Mouse (Mus musculus) hindbrain, postnatal 0 days (tissue): Measurements from ENCODE around the gene Zswim8. TPM values are rescaled to one million over a fixed set of nuclear protein-coding genes. Genes with fewer than 3 reads are reported as not detected.

Experiments
- ATAC-seq: fragments of 200-750 bp; cut with Nextera tagmentation; 2 replicates; pipeline ENCODE4 v1.8.0; 2017; ENCODE audit warnings: mild to moderate bottlenecking, moderate TSS enrichment, moderate library complexity
- DNase-seq: peaks from one replicate; pipeline ENCODE4 v3.0.0-alpha.2; 2015; ENCODE audit warnings: low spot score
- H3K27ac ChIP-seq: fragments of 300-500 bp; sonication (generic); 2 replicates; pipeline ENCODE4 v1.5.1; 2014; ENCODE audit warnings: mild to moderate bottlenecking
- H3K27me3 ChIP-seq: fragments of 300-500 bp; sonication (generic); 2 replicates; pipeline ENCODE4 v1.6.1; 2014; ENCODE audit warnings: low read length, mixed read lengths; ENCODE audit not compliant: insufficient read depth
- H3K36me3 ChIP-seq: fragments of 300-500 bp; sonication (generic); 2 replicates; pipeline ENCODE4 v1.6.1; 2014; ENCODE audit warnings: low read length, mixed read lengths; ENCODE audit not compliant: insufficient read depth
- H3K4me1 ChIP-seq: fragments of 300-500 bp; sonication (generic); 2 replicates; pipeline ENCODE4 v1.6.1; 2014; ENCODE audit warnings: antibody characterized with exemption, low read length, mixed read lengths; ENCODE audit not compliant: insufficient read depth
- H3K4me2 ChIP-seq: fragments of 300-500 bp; sonication (generic); 2 replicates; pipeline ENCODE4 v1.6.1; 2014; ENCODE audit warnings: low read depth, mild to moderate bottlenecking, low read length, moderate library complexity, mixed read lengths
- H3K4me3 ChIP-seq: fragments of 300-500 bp; sonication (generic); 2 replicates; pipeline ENCODE4 v1.5.1; 2014; ENCODE audit warnings: low read length
- H3K9ac ChIP-seq: fragments of 300-500 bp; sonication (generic); replicated peaks from 2 replicates; pipeline ENCODE4 v1.6.1; 2014; ENCODE audit warnings: mild to moderate bottlenecking, low read length, moderate library complexity, mixed read lengths
- H3K9me3 ChIP-seq: fragments of 300-500 bp; sonication (generic); 2 replicates; pipeline ENCODE4 v1.6.1; 2016; ENCODE audit warnings: low read length, mixed read lengths
- CTCF ChIP-seq: IDR thresholded peaks from 2 replicates; pipeline ENCODE4 v1.5.1; 2016; ENCODE audit warnings: antibody characterized with exemption, control low read depth, low read depth
- WGBS: fragments of 180-500 bp; shearing (Covaris S2); extraction: QIAGEN DNeasy Blood & Tissue Kit; methylation state at CpG from one replicate; pipeline ENCODE4 v1.1.7; 2014; 5-methylcytosine and 5-hydroxymethylcytosine counted together
- polyA plus RNA-seq: library from polyadenylated mRNA; unstranded; fragments of >200 nt; fragmentation: Nextera tagmentation; extraction: Ambion mirVana; gene quantifications from 2 replicates; pipeline ENCODE4 v1.2.1, GENCODE M21; 2015
- total RNA-seq: library from RNA; depleted of rRNA; stranded (reverse); fragments of >200 nt; gene quantifications from 2 replicates; pipeline ENCODE4 v1.2.3, GENCODE M21; 2014

The Zswim8 gene
- total and polyA plus RNA-seq, 2 experiments from 2014 or later: 36.8 to 159 TPM

DNA sequence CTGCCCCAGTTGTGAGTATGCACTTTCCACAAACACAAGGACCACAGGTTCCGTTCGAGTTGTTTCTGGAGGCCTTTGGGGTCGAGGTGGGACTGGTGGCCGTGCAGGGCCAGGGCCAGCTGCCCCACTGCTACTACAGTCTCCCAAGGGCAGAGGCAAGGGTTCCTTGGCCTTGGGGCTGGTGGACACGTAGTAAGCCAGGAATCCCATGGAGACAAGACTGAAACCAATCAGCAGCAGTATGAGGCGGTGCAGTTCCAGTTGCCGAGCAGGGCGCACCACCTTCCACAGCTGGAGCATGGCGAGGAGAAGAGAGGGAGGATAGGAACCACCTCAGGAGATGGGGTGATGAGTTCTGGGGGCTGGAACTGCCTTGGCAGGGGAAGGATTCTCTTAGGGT is 22.5 kb downstream of the Zswim8 start:
- ATAC-seq: no peak
- peaks cover 51% of the 10 kb centered on the region for H3K36me3 ChIP-seq
- WGBS: 92% methylated on average over 9 of the region's 9 CpGs

DNA sequence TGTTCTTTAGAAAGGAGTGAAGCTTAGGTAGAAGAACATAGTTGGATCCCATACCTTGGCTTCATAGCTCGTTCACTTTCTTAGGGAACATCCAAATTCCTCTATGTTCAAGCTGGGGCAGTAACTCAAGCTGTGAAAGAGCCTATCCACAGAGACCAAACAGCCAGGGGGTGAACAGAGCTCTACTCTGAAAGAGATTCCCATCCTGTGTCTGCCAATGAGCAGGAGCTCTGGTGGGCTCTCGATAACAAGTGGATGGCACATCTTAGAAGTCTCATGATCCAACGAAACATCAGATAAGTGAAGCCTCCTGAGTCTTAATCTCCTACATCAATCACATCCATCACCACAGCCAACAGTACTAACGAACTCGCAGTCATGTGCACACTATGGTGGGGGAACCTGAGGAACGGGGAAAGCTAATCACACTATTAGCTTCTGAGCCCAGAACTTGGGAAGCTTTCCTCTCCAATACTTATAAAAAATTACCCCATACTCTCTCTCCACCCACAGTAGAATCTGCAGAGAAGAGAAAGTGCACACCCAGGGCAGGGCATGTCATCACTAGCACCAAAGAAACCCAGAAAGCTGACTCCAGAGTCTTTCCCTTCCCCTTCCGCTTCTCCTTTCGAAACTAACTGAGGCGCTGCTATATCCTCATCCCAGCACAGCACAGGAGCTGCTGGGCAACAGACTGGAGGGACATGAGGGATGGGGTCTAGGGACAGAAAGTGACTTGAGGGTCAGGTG is 23.7 kb downstream of the Zswim8 start:
- ATAC-seq (no peak), DNase-seq (no peak)
- Histone ChIP-seq H3K4me1 (no peaks in the 10 kb centered on the region), H3K4me3 (no peak overlapping the region), H3K4me2 (no peak overlapping the region), H3K9ac (no peak overlapping the region), H3K27ac (no peak overlapping the region), H3K36me3 (peaks cover 41% of the 10 kb centered on the region), H3K27me3 (no peaks in the 10 kb centered on the region), H3K9me3 (no peaks in the 10 kb centered on the region)
- WGBS: 90% methylated on average over 9 of the region's 9 CpGs
- TF ChIP-seq CTCF: no peak

More for the DNA sequence above, 22.5 kb downstream of the Zswim8 start:
- H3K27me3 ChIP-seq: no peaks in the 10 kb centered on the region
- DNase-seq: no peak
- no peak overlapping the region for H3K4me2 ChIP-seq
- no peak overlapping the region for H3K4me3 ChIP-seq
- no peak overlapping the region for H3K27ac ChIP-seq
- no peaks in the 10 kb centered on the region for H3K4me1 ChIP-seq
- TF ChIP-seq CTCF: no peak
- H3K9ac ChIP-seq: no peak overlapping the region
- H3K9me3 ChIP-seq: no peaks in the 10 kb centered on the region

DNA sequence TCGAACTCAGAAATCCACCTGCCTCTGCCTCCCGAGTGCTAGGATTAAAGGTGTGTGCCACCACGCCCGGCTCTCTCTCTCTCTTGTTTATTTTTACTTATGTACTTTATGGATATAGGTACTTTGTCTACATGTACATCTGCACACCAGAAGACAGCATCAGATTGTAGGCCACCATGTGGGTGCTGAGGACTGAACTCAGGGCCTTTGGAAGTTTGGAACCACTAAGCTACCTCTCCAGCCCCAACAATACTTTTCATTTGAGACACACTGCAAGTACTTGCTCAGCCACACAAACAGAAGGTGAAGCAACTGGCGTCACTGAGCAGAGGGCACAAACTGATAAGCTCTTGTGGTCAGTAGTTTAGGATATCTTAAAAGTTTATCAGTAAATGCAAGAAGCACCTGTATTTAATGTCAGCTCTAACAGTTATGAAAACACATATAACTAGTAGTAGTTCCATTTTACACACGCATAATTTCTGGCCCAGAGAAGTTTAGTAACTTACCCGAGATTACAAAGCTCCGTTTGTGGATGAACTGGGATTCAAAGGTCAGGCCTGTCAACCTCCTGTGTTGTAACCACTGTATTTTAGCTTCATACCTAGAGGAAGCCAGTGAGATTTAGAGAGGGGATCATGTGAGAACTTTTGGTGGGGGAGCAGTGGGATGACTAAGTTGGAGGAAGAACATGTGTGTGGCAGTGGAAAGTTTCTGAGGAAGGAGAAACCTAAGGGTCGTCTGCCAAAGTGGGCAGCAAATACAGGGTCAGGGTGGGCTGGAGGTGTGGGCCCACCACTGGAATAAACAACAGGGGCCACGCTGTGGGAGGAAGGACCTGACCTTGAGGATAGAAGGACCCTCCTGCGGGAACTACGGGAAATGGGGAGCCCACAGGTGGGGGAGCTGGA is 25.9 kb downstream of the Zswim8 start:
- H3K9me3 ChIP-seq: no peaks in the 10 kb centered on the region
- ATAC-seq: no peak
- H3K27me3 ChIP-seq: no peaks in the 10 kb centered on the region
- no peak for TF ChIP-seq CTCF
- H3K4me1 ChIP-seq: no peaks in the 10 kb centered on the region
- H3K27ac ChIP-seq: peak overlapping the region; percentile 87; the same call in 1 of the 2 replicates
- H3K4me2 ChIP-seq: peak overlapping the region; percentile 91
- WGBS: 49% methylated on average over 12 of the region's 12 CpGs
- no peak for DNase-seq
- H3K9ac ChIP-seq: peak overlapping the region; percentile 90
- H3K36me3 ChIP-seq: peaks cover 30% of the 10 kb centered on the region
- H3K4me3 ChIP-seq: peak overlapping the region; percentile 77

DNA sequence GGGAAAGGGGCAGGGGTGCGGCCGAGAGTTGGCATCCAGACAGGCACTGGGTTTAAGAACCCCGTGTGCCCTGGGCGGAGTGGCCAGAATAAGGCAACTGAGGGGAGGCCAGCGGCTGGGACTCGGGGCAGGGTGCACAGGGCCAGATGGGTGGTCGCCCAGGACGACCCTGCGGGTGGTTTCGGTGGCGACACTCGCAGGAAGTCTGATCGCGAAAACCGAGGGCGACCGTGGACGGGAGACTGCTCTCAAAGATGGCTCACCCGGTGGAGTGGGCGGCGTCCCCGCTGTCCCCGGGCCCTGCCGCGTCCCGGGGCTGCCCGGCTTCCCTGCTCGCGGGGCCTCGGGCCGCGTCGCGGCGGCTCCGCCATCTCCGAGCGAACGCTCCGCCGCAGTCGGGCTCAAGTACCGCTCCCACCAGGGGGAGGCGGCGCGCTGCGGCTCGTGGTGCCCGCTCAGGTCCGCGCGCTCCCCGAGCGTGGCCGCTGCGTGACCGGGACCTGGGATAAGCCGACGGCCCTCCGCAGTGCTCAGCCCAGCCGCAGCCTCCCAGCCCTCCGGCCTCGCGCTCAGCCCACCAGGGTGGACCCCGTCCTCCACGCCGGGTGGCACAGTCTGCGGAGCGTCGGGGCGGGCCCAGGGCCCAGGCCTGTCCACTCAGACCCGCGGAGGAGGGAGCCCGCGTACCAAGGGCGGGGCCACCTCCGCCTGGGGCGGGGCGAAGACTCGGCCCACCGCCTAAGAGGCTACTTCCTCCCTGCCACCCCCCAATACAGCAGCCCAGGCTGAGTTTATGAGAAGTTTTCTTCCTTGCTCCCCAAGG is 26.8 kb downstream of the Zswim8 start, which contains the start of gene Ndst2:
Ndst2 (minus strand) TSS at position 611 of the 823 bp plus-strand sequence.
- Histone ChIP-seq H3K4me2 (peak within 1 kb of the TSS; percentile 91), H3K9me3 (no peaks in the 10 kb centered on the region), H3K27me3 (no peaks in the 10 kb centered on the region), H3K27ac (peak within 1 kb of the TSS; percentile 87), H3K4me1 (no peaks in the 10 kb centered on the region), H3K4me3 (peak within 1 kb of the TSS; percentile 77), H3K9ac (peak within 1 kb of the TSS; percentile 90), H3K36me3 (peaks cover 31% of the 10 kb centered on the region)
- WGBS: under 1% methylated on average over 74 of the region's 81 CpGs
- TF ChIP-seq CTCF: 0 out of 2 replicates have a peak, but pooled peaks have one; percentile 2
- ATAC-seq (peak; percentile 98), DNase-seq (peak; percentile 94)

DNA sequence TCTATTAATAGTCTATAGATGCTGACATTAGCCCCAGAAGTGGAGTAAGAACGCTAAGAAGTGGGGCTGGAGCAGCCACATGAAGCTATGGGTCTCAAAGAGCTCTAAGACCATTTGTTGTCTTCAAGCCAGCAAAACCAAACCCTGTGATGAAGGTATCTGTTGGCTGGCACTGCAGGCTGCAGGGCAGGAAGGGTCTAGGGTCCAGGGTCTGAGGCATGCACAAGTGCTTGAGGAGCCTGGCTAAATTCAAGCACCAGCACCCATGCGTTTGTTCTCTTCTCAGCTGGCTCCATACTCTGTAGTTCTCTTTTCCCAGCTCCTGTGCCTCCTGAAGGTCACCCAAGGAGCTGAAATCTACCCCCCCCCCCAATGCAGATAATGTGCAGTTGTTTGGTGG is 27.7 kb downstream of the Zswim8 start:
- H3K9ac ChIP-seq: no peak overlapping the region
- DNase-seq (no peak), ATAC-seq (no peak)
- TF ChIP-seq CTCF: no peak
- WGBS: 65% methylated on average over 2 of the region's 2 CpGs
- no peak overlapping the region for H3K4me3 ChIP-seq
- H3K4me1 ChIP-seq: no peaks in the 10 kb centered on the region
- no peaks in the 10 kb centered on the region for H3K9me3 ChIP-seq
- H3K4me2 ChIP-seq: peak overlapping the region; percentile 91; the same call in 1 of the 2 replicates
- H3K36me3 ChIP-seq: peaks cover 29% of the 10 kb centered on the region
- no peaks in the 10 kb centered on the region for H3K27me3 ChIP-seq
- H3K27ac ChIP-seq: peak overlapping the region; percentile 87; the same call in 1 of the 2 replicates

DNA sequence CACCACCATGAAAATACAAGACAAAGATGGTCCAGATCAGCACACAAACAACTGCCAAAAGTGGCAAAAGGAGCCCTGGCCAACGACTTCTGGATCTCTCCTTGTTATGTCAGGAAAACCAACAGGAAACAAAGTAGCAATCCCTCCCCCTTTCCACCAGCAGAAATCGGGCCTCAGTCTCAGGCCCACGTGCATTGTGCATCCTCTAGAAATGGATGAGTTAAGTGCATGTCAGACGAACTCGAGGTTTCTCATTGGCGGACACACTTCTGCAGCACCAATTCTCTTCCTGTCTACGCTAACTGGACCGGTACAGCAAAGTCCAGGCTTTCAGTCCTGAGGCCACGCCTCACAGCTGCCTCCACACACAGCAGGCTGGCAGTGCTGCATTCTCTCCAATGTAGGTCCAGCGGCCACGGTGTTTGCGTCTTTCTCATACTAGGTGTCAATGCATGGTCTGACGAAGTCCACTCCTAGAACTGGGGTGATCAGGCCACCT is 28.6 kb downstream of the Zswim8 start:
- no peaks in the 10 kb centered on the region for H3K9me3 ChIP-seq
- no peak for TF ChIP-seq CTCF
- no peak overlapping the region for H3K9ac ChIP-seq
- ATAC-seq: no peak
- H3K4me2 ChIP-seq: no peak overlapping the region
- no peaks in the 10 kb centered on the region for H3K4me1 ChIP-seq
- DNase-seq: no peak
- H3K27ac ChIP-seq: 0 out of 2 replicates have a peak overlapping the region, but pooled peaks have one; percentile 87
- H3K4me3 ChIP-seq: no peak overlapping the region
- WGBS: 79% methylated on average over 13 of the region's 13 CpGs
- no peaks in the 10 kb centered on the region for H3K27me3 ChIP-seq
- H3K36me3 ChIP-seq: peaks cover 26% of the 10 kb centered on the region
